Mouse (Mus musculus) liver, postnatal 0 days (tissue): ENCODE data around the gene Rnd2. TPM values are rescaled to one million over a fixed set of nuclear protein-coding genes. Genes with fewer than 3 reads are reported as not detected.

Experiments used
- ATAC-seq: fragments of 200-750 bp; cut with Nextera tagmentation; 2 replicates; pipeline ENCODE4 v1.8.0; 2017; ENCODE audit warnings: mild to moderate bottlenecking, moderate library complexity
- DNase-seq: peaks from one replicate; pipeline ENCODE4 v3.0.0-alpha.2; 2016
- H3K27ac ChIP-seq: fragments of 300-500 bp; sonication (generic); 2 replicates; pipeline ENCODE4 v1.5.1; 2014; ENCODE audit warnings: antibody characterized with exemption, moderate library complexity, mild to moderate bottlenecking, low read depth
- H3K27me3 ChIP-seq: fragments of 300-500 bp; sonication (generic); 2 replicates; pipeline ENCODE4 v1.6.1; 2014; ENCODE audit warnings: low read length, control low read depth, mixed read lengths; ENCODE audit not compliant: insufficient read depth
- H3K36me3 ChIP-seq: fragments of 300-500 bp; sonication (generic); replicated peaks from 2 replicates; pipeline ENCODE4 v1.6.1; 2014; ENCODE audit warnings: mild to moderate bottlenecking, control low read depth, low read length, moderate library complexity, mixed read lengths; ENCODE audit not compliant: insufficient read depth
- H3K4me1 ChIP-seq: fragments of 300-500 bp; sonication (generic); 2 replicates; pipeline ENCODE4 v1.6.1; 2014; ENCODE audit warnings: antibody characterized with exemption, mild to moderate bottlenecking, control low read depth; ENCODE audit not compliant: insufficient read depth
- H3K4me2 ChIP-seq: fragments of 300-500 bp; sonication (generic); 2 replicates; pipeline ENCODE4 v1.6.1; 2014; ENCODE audit warnings: low read depth, mild to moderate bottlenecking, low read length, moderate library complexity, mixed read lengths
- H3K4me3 ChIP-seq: fragments of 300-500 bp; sonication (generic); 2 replicates; pipeline ENCODE4 v1.5.1; 2014; ENCODE audit warnings: low read depth, low read length
- H3K9ac ChIP-seq: fragments of 300-500 bp; sonication (generic); replicated peaks from 2 replicates; pipeline ENCODE4 v1.6.1; 2014; ENCODE audit warnings: mild to moderate bottlenecking, moderate library complexity
- H3K9me3 ChIP-seq: fragments of 300-500 bp; sonication (generic); 2 replicates; pipeline ENCODE4 v1.6.1; 2016; ENCODE audit warnings: mild to moderate bottlenecking, control low read depth, low read length, mixed read lengths
- CTCF ChIP-seq: sonication (generic); IDR thresholded peaks from 2 replicates; pipeline ENCODE4 v1.5.1; 2016; ENCODE audit warnings: antibody characterized with exemption, low read depth
- EP300 ChIP-seq: IDR thresholded peaks from 2 replicates; pipeline ENCODE4 v1.6.1; 2016; ENCODE audit warnings: antibody characterized with exemption, low read depth, mild to moderate bottlenecking
- WGBS: fragments of 180-500 bp; shearing (Covaris S2); extraction: QIAGEN DNeasy Blood & Tissue Kit; methylation state at CpG from one replicate; pipeline ENCODE4 v1.1.7; 2014; ENCODE audit not compliant: insufficient replicate concordance; 5-methylcytosine and 5-hydroxymethylcytosine counted together
- polyA plus RNA-seq: library from polyadenylated mRNA; unstranded; fragments of >200 nt; fragmentation: Nextera tagmentation; extraction: Ambion mirVana; gene quantifications from 2 replicates; pipeline ENCODE4 v1.2.1, GENCODE M21; 2015

Rnd2 gene
- polyA plus RNA-seq, 1 experiment from 2014 or later: 2.0 TPM

DNA sequence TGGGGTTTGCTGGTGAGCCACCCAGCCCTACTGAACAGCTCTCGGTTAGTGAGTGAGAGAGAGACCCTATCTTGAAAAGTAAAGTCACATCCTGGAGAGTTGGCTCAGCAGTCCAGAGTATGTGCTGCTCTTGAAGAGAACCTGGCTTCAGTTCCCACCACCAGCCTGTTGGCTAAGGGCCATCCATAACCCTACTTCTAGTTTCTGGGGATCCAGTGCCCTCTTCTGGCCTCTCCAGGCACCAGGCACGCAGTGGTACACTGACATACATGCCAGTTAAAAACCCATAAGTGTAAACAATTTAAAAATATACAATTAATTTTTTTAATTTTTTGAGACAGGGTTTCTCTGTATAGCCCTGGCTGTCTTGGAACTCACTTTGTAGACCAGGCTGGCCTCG is 14.4 kb upstream of the Rnd2 start:
- peak overlapping the region; percentile 79; the same call in 1 of the 2 replicates for H3K4me2 ChIP-seq
- H3K9ac ChIP-seq: peak overlapping the region; percentile 28; the same call in 1 of the 2 replicates
- DNase-seq (no peak), ATAC-seq (no peak)
- no peak overlapping the region for H3K4me3 ChIP-seq
- peaks cover 27% of the 10 kb centered on the region for H3K4me1 ChIP-seq
- TF ChIP-seq CTCF: peak; percentile 51
- no peak for TF ChIP-seq EP300
- H3K36me3 ChIP-seq: peaks cover 2% of the 10 kb centered on the region; the same call in 1 of the 2 replicates
- H3K9me3 ChIP-seq: no peaks in the 10 kb centered on the region
- no peak overlapping the region for H3K27ac ChIP-seq
- no peaks in the 10 kb centered on the region for H3K27me3 ChIP-seq
- WGBS: 88% methylated on average over 3 of the region's 3 CpGs

DNA sequence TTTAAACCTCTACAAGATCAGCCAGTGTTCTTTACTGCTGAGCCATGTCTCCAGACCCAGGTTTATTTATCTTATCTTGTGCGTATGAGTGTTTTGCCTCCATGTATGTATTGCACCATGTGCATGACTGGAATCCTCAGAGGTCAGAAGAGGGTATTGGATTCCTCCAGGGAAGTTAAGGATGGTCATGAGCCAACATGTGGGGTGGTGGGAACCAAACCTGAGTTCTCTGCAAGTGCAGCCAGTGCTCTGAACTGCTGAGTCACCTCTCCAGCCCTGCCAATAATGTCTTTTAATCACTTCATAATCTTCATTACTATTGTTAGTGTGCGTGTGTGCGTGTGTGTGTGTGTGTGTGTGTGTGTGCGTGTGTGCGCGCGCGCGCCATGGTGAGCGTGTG is 13.3 kb upstream of the Rnd2 start:
- ATAC-seq: no peak
- H3K4me1 ChIP-seq: peaks cover 27% of the 10 kb centered on the region

DNA sequence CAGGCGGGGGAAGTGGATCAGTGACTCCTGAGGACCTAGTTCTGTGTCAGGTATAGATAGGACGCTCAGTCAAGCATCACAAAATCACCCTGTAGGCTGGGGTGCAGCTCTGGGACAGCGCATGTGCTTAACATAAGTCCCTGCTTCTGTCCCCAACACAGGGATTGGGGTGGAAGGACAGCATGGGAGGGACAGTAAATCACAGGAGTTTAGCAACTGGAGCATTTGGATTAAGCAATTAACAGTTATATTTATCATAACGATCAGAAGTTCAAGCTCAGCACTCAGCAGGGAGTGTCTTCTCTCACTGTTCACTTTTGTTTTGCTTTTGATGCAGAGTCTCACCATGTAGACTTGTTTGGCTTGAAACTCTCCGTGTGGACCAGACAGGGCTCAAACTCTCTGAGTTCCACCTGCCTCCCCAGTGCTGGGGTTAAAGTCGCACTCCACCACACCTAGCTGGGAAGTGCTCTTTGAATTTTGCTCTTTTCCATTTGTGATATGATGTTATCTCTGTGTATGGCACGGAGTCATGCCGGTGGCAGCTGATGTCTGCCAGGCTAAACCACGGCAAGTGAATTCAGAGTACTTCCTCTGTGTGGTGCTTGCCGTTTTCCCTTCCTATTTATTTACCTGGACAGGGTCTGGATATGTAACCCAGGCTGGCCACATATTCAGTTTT is 12.6 kb upstream of the Rnd2 start:
- DNase-seq: no peak
- peaks cover 27% of the 10 kb centered on the region for H3K4me1 ChIP-seq

More for the DNA sequence above, 13.3 kb upstream of the Rnd2 start:
- H3K27ac ChIP-seq: no peak overlapping the region
- no peak overlapping the region for H3K4me3 ChIP-seq
- peaks cover 4% of the 10 kb centered on the region; the same call in 1 of the 2 replicates for H3K36me3 ChIP-seq
- no peak for TF ChIP-seq EP300
- WGBS: 82% methylated on average over 10 of the region's 10 CpGs
- no peak overlapping the region for H3K4me2 ChIP-seq
- H3K9ac ChIP-seq: no peak overlapping the region
- no peaks in the 10 kb centered on the region for H3K9me3 ChIP-seq
- DNase-seq: no peak
- H3K27me3 ChIP-seq: no peaks in the 10 kb centered on the region

DNA sequence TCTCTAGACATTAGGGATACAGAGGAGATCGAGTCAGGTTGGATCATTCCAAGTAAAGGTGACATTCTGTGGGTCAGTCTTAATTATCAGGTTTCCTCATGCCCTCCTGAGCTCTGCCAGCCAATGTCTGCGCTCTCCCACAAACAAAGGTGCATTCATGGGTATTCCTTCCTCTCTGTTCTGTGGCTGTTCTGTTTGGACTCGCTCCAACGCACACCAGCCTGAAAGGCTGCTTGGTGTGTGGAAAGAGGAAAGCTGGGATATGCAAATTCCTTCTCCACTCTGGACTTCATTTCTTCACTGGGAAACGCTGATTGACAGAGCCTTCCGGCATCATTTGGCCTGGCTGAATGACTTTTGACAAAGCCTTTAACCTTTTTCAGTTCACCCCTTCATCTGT is 10.1 kb upstream of the Rnd2 start:
- no peak overlapping the region for H3K4me2 ChIP-seq
- H3K4me1 ChIP-seq: peaks cover 27% of the 10 kb centered on the region
- no peak for ATAC-seq
- H3K27ac ChIP-seq: no peak overlapping the region
- H3K9ac ChIP-seq: no peak overlapping the region
- H3K27me3 ChIP-seq: no peaks in the 10 kb centered on the region
- DNase-seq: no peak
- H3K4me3 ChIP-seq: no peak overlapping the region
- H3K9me3 ChIP-seq: no peaks in the 10 kb centered on the region
- H3K36me3 ChIP-seq: peaks cover 27% of the 10 kb centered on the region
- TF ChIP-seq CTCF (no peak), EP300 (no peak)
- WGBS: 83% methylated on average over 6 of the region's 6 CpGs

More for the DNA sequence above, 12.6 kb upstream of the Rnd2 start:
- Histone ChIP-seq H3K9me3 (no peaks in the 10 kb centered on the region), H3K27ac (no peak overlapping the region), H3K9ac (no peak overlapping the region), H3K36me3 (peaks cover 10% of the 10 kb centered on the region), H3K4me3 (no peak overlapping the region), H3K4me2 (no peak overlapping the region), H3K27me3 (no peaks in the 10 kb centered on the region)
- no peak for ATAC-seq
- WGBS: 58% methylated on average over 10 of the region's 10 CpGs
- TF ChIP-seq CTCF (no peak), EP300 (no peak)

DNA sequence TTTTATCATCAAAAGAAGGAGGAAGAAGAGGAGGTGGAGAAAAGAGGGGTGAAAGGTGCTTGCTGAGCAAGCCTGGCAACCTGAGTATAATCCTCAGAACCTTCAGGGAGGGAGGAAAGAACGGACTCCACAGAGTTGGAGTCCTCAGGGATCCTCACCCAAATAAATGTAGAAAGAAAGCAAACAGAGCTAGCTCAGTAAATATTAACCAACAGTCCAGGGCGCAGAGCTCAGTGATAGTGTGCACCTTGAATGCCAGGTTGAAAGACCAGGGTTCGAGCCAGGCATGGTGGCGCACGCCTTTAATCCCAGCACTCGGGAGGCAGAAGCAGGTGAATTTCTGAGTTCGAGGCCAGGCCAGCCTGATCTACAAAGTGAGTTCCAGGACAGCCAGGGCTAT is 9.2 kb upstream of the Rnd2 start:
- DNase-seq (no peak), ATAC-seq (peak; percentile 35; the same call in 1 of the 2 replicates)
- no peak overlapping the region for H3K4me2 ChIP-seq
- H3K27me3 ChIP-seq: no peaks in the 10 kb centered on the region
- no peak overlapping the region for H3K27ac ChIP-seq
- H3K4me3 ChIP-seq: no peak overlapping the region
- H3K36me3 ChIP-seq: peaks cover 24% of the 10 kb centered on the region
- peaks cover 22% of the 10 kb centered on the region; the same call in 1 of the 2 replicates for H3K4me1 ChIP-seq
- no peaks in the 10 kb centered on the region for H3K9me3 ChIP-seq
- WGBS: 64% methylated on average over 7 of the region's 7 CpGs
- no peak overlapping the region for H3K9ac ChIP-seq
- TF ChIP-seq EP300 (no peak), CTCF (no peak)

DNA sequence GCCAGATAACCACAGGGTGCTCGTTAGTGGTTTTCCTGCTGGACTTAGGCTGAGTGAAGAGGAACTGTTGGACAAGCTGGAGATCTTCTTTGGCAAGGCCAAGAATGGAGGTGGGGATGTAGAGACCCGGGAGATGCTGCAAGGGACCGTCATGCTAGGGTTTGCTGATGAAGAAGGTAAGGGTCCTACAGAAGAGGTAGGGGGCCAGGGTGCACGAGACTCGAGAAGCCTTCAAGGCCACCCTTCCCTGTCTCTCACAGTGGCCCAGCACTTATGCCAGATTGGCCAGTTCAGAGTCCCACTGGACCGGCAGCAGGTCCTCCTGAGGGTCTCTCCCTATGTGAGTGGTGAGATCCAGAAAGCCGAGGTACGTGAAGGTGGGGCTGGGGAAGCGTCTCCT is 7.2 kb upstream of the Rnd2 start:
- H3K27ac ChIP-seq: no peak overlapping the region
- no peak for DNase-seq
- H3K4me3 ChIP-seq: no peak overlapping the region
- no peaks in the 10 kb centered on the region for H3K27me3 ChIP-seq
- ATAC-seq: no peak
- TF ChIP-seq CTCF (no peak), EP300 (no peak)
- peaks cover 24% of the 10 kb centered on the region for H3K36me3 ChIP-seq
- 79% methylated on average over 9 of the region's 9 CpGs for WGBS
- no peaks in the 10 kb centered on the region for H3K9me3 ChIP-seq
- H3K4me1 ChIP-seq: peaks cover 10% of the 10 kb centered on the region; the same call in 1 of the 2 replicates
- H3K4me2 ChIP-seq: no peak overlapping the region
- H3K9ac ChIP-seq: no peak overlapping the region
